16 mouse cellular contexts compared by ENCODE assay signal in the genomic region with DNA sequence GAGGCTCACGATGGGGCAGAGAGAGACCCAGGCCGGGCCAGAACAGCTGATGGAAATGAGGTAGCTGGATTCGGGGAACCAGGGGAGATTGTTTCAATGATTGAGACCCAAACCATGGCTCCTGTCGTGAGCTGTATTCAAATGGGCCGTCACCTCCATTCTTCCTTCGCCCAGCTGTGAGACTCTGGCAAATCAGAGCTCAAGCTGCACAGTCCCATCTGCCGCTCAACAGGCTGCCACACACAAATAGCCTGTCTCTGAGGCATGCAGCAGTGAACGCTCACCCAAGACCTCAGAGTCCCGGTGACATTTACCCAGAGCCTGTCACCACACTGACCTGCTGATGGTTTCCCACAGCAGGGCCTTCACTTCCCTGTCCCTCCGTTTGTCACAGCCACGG.
A peak's percentile ranks its signal among the peaks of the same experiment; 100 is the strongest.
DNase-seq lines count a peak whose midpoint lies in the region; ATAC-seq lines count a peak whose summit lies in the region.
"Had no signal": no experiment of that assay in that cellular context is flagged by ENCODE, and none has a peak within 500 bp of the region (broad histone marks: within the 10 kb centered on the region; RNA-seq: fewer than 3 reads in every experiment).

No protein-coding gene starts in this region.

- DNase-seq in cerebellum, postnatal 10 days = peak; percentile 45 to 64
- no peak for DNase-seq in cerebellum, adult 8-10 months
- DNase-seq in forebrain, embryonic 14.5 days (ENCODE audit: low spot score) = peak; percentile 39
- no peak for DNase-seq in right cerebral cortex, postnatal 25 days
- DNase-seq in heart, postnatal 10 days = no peak
- no peak for DNase-seq in layer of hippocampus, postnatal 14 days (ENCODE audit: low spot score in 2 of 2)
- DNase-seq: cerebellum, postnatal 25 days; kidney, adult 18-20 months; kidney, postnatal 14 days; liver, postnatal 0 days; lung, postnatal 14 days; thymus, postnatal 4 days had no signal

- no peak overlapping the region for H3K9ac ChIP-seq in forebrain, embryonic 14.5 days (ENCODE audit: low read length)
- H3K9ac ChIP-seq in hindbrain, embryonic 15.5 days = no peak overlapping the region
- no peak overlapping the region for H3K9ac ChIP-seq in midbrain, embryonic 15.5 days
- H3K9ac ChIP-seq: liver, postnatal 0 days; neural tube, embryonic 12.5 days had no signal

- H3K27ac ChIP-seq in forebrain, embryonic 14.5 days (ENCODE audit: low read depth, low read length) = peak overlapping the region; percentile 41; the same call in 1 of the 2 replicates
- peak overlapping the region; percentile 31 for H3K27ac ChIP-seq in hindbrain, embryonic 15.5 days (replicated peaks)
- no peak overlapping the region for H3K27ac ChIP-seq in midbrain, embryonic 15.5 days
- H3K27ac ChIP-seq: neural tube, embryonic 12.5 days had no signal

- WGBS in forebrain, embryonic 14.5 days = 39% methylated on average over 11 of the region's 11 CpGs
- 34% methylated on average over 11 of the region's 11 CpGs for WGBS in hindbrain, embryonic 15.5 days
- 24% methylated on average over 11 of the region's 11 CpGs for WGBS in midbrain, embryonic 15.5 days

- H3K4me3 ChIP-seq in forebrain, embryonic 14.5 days (ENCODE audit: low read depth, low read length) = no peak overlapping the region
- H3K4me3 ChIP-seq in hindbrain, embryonic 15.5 days = no peak overlapping the region
- no peak overlapping the region for H3K4me3 ChIP-seq in midbrain, embryonic 15.5 days
- H3K4me3 ChIP-seq: neural tube, embryonic 12.5 days had no signal

- H3K27me3 ChIP-seq in forebrain, embryonic 14.5 days (replicated peaks; ENCODE audit: control insufficient read depth, insufficient read depth, low read length) = no peaks in the 10 kb centered on the region
- H3K27me3 ChIP-seq in hindbrain, embryonic 15.5 days = no peaks in the 10 kb centered on the region
- no peaks in the 10 kb centered on the region for H3K27me3 ChIP-seq in midbrain, embryonic 15.5 days (replicated peaks)
- H3K27me3 ChIP-seq: neural tube, embryonic 12.5 days had no signal

- H3K9me3 ChIP-seq in forebrain, embryonic 14.5 days (replicated peaks; ENCODE audit: control insufficient read depth, low read length) = no peaks in the 10 kb centered on the region
- no peaks in the 10 kb centered on the region for H3K9me3 ChIP-seq in hindbrain, embryonic 15.5 days
- no peaks in the 10 kb centered on the region for H3K9me3 ChIP-seq in midbrain, embryonic 15.5 days
- H3K9me3 ChIP-seq: neural tube, embryonic 12.5 days had no signal

- no peak overlapping the region for H3K4me2 ChIP-seq in forebrain, embryonic 14.5 days (ENCODE audit: low read length)
- no peak overlapping the region for H3K4me2 ChIP-seq in hindbrain, embryonic 15.5 days
- no peak overlapping the region for H3K4me2 ChIP-seq in midbrain, embryonic 15.5 days
- H3K4me2 ChIP-seq: neural tube, embryonic 12.5 days had no signal

- peaks cover 20% of the 10 kb centered on the region; the same call in 1 of the 2 replicates for H3K4me1 ChIP-seq in forebrain, embryonic 14.5 days (ENCODE audit: control insufficient read depth, insufficient read depth, low read length)
- H3K4me1 ChIP-seq in hindbrain, embryonic 15.5 days (replicated peaks) = peaks cover 42% of the 10 kb centered on the region
- H3K4me1 ChIP-seq in midbrain, embryonic 15.5 days = peaks cover 26% of the 10 kb centered on the region

- ATAC-seq in forebrain, embryonic 14.5 days = peak; percentile 40; the same call in 1 of the 2 replicates
- ATAC-seq in hindbrain, embryonic 15.5 days (ENCODE audit: low FRiP score, low read depth) = no peak
- ATAC-seq in midbrain, embryonic 15.5 days (replicated peaks) = peak; percentile 48; the same call in 1 of the 2 replicates
- ATAC-seq: CD4-positive, CD25-positive, alpha-beta regulatory T cell, adult 4 months; liver, postnatal 0 days had no signal

- intact Hi-C loops in heart, postnatal 10 days (cut with DNase I) = no loop called here

- no peaks in the 10 kb centered on the region for H3K36me3 ChIP-seq in forebrain, embryonic 14.5 days (ENCODE audit: control insufficient read depth, insufficient read depth, low read length)
- no peaks in the 10 kb centered on the region for H3K36me3 ChIP-seq in hindbrain, embryonic 15.5 days
- H3K36me3 ChIP-seq in midbrain, embryonic 15.5 days (replicated peaks) = no peaks in the 10 kb centered on the region
- H3K36me3 ChIP-seq: neural tube, embryonic 12.5 days had no signal

Comparison
In these comparisons a context has a peak if more than half of its experiments do, and no peak if none do; other contexts are left out.
1. DNase-seq: peak in cerebellum, postnatal 10 days (2 of 2) and forebrain, embryonic 14.5 days (single experiment); none in cerebellum, adult 8-10 months (single experiment), right cerebral cortex, postnatal 25 days (single experiment), heart, postnatal 10 days (0 of 2) and layer of hippocampus, postnatal 14 days (0 of 2).